Mouse (Mus musculus) urinary bladder, postnatal 14 days (tissue): Measurements from ENCODE around the gene Sucla2.

Experiments
- DNase-seq: peaks from one replicate; pipeline ENCODE4 v3.0.0; 2021; ENCODE audit warnings: low spot score

Sucla2 gene

DNA sequence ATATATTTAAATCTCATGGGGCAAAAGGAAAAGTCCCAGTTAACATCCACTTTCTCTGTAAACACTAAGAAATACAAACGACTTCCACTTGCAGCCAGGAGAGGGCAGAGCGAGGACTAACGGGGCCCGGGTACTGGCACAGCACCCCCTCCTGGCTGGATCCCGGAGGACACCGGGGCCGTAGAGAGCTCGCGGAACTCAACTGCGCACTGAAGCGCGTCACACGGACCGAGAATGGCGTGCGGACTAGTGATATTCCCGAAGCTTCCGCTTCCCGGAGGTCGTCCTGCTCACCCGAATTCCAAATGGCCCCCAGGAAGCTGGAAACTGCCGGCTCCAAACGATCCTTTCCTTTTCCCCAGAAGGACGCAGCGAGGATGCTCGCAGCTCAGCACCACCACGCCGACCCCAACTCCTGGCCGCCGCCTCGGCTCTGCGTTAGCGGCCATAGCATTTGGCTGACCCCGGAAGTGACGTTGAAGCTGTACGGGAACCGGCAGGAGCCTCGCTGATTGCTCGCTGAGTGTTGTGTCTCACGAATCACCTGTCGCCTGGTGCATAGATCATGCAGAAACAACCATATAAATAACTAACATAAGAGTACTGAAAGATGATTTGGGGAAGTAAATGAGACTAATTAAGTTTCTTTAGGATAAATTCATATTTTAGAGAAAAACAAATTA is at the start of gene Sucla2:
Gene Sucla2, plus strand, starts transcription at position 554 of the 683 bp plus-strand sequence.
- peak; percentile 95 for DNase-seq

DNA sequence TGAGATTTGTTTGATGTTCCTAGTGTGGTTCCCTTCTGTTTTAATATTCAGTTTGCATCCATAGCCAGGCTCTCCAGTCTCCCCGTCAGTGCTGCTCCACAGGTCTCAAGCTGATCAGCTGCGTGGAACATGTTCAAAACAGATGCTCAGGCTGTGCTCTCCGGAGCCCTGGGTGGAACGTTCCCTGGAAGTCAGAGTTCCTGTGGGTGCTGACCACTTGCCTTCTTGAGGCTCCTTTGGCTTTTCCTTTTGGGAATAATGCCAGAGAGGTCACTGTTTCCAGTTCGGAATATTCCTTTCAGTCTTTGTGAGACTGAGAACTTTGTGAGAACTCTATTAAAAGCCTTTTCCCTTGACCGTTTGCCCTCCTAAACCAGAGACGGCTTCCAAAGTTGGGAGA is 49.6 kb upstream of the Sucla2 start:
- DNase-seq: no peak

DNA sequence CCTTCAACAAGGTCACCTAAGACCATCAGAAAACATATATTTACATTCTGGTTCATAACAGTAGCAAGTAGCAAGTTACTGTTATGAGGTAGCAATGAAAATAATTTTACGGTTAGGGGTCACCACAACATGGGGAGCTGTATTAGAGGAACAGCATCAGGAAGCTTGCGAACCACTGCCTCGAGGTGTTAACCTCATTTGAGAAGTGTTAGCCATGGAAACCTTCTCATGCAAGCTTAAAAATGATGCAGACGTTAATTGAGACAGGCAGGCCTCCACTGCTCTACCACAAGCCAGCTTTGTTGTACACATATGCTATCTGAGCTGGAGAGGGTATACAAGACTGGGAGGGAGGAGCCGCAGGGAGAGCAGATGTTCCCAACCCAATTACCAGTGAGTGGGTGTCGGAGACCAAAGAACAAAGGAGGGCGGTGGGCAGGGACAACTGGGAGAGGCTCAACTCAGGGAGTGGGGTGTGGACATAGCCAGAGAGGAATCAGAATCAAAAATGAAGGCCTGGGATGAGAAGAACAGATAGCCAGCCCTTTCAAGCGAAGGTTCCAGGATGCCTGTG is 48.7 kb upstream of the Sucla2 start:
- DNase-seq: no peak

- DNase-seq: no peak
Measured at GRCm38 (mm10) chr14:73477077-73477476, 48.0 kb upstream of the Sucla2 start.

DNA sequence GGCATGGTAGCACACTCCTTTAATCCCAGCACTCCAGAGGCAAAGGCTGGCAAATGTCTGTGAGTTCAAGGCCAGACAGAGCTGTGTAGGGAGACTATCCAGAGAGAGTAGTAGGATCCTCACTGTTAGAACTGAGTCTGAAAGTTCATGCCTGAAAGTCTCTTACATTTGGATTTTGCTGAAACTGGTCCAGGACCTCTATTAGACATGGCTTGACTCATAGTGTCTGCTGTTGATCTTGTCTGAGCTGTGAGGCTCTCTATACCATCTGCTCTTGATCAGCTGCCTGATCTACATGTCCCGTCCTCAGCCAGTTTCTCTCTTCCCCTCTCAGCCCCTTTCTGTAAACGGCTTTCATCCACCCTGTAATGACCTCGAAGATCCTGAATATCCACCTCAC is 46.8 kb upstream of the Sucla2 start:
- DNase-seq: no peak

- no peak for DNase-seq
Measured at GRCm38 (mm10) chr14:73479771-73480170, 45.3 kb upstream of the Sucla2 start.

DNA sequence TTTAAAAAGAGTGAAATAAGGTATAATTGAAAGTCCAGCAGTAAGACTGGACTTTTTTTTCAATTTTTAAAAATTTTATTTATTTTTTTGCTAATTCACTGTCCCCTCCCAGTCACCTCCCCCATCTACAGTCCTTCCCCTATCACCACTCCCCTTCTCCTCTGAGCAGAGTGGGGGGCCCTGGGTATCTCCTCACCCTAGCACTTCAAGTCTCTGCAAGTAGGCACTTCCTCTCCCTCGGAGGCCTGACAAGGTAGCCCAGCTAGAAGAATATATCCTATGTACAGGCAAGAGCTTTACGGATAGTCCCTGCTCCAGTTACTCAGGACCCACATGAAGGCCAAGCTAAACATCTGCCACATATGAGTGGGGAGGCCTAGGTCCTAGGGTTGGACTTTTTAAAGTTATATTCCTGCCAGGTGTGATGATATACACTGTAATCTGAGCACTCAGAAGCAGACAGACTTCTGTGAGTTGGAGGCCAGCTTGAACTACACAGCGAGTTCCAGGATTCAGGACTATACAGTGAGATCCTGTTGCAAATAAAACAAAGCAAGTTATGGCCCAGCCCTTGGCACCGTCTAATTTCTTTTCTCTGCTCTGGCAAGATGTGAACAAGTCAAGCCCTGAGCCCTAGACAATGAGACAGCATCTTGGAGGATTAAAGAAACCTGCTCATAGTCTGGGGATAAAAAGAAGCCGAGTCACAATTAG is 41.4 kb upstream of the Sucla2 start:
- no peak for DNase-seq

GRCm38 (mm10) chr14:73484366-73485110 is 40.6 kb upstream of the Sucla2 start:
- no peak for DNase-seq

- DNase-seq: no peak
Measured at GRCm38 (mm10) chr14:73486641-73487040, 38.5 kb upstream of the Sucla2 start.

- DNase-seq: no peak
Measured at GRCm38 (mm10) chr14:73493356-73493755, 31.8 kb upstream of the Sucla2 start.

- DNase-seq: no peak
Measured at GRCm38 (mm10) chr14:73494122-73494521, 31.0 kb upstream of the Sucla2 start.

DNA sequence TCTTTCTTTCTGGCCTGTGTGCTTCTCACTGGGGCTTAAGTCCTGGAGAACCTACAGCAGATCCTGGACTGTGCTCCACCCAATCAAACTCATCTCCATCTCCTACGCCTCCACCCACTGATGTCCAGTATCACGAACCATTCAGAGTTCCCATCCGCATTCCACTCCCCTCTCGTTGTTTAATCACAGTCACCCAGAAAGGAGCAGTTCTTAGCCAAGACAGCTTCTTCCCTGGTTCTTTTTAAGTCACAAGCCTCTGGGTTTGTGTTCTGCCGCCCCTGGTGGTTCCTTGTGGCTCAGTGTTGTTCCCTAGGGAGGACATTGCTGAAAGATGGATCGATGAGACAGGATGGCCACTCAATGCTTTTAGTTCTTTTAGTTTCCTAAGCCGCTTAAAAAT is 29.4 kb upstream of the Sucla2 start:
- DNase-seq: no peak

DNA sequence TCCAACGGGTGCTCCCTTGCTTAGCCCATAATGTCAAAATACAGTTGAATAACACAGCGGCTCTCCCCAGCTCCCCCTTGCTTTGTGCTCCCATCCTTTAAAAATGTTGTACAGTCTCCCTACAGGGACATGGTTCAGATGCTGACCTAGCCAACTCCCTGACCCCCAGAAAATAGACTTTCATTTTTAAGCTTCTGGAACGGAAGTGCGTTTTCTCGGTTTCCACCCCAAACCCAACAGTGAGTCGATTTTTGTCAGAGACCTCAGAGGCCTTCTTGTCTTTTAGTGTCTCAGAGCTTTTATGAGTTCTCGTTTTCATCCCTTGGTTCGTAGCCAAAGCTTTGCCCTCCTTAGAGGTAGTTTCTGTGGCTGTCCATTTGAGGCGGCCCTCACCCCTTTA is 23.8 kb upstream of the Sucla2 start:
- no peak for DNase-seq

DNA sequence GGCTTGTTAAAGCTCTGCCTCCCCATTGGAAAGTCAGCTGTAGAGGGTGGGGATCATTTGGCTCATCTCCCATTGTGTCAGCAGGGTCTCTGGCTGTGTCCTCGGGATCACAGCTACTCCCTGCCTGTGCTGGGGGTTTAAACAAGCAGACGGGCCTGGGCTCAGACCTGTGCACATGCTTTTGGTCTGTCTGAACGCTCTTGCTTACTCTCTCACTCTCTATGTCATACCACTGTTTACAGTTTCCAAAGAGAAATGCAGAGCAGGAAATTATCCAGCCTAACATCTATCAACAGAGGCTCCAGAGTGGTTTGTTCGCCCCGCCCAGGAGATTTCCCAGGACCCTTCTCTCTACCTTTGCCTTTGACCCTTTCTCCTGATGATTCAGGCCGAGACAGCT is 23.4 kb upstream of the Sucla2 start:
- DNase-seq: peak; percentile 32

- DNase-seq: peak; percentile 38
Measured at GRCm38 (mm10) chr14:73502591-73503184, 22.4 kb upstream of the Sucla2 start.

GRCm38 (mm10) chr14:73503237-73503933 is 21.7 kb upstream of the Sucla2 start:
- DNase-seq: no peak

DNA sequence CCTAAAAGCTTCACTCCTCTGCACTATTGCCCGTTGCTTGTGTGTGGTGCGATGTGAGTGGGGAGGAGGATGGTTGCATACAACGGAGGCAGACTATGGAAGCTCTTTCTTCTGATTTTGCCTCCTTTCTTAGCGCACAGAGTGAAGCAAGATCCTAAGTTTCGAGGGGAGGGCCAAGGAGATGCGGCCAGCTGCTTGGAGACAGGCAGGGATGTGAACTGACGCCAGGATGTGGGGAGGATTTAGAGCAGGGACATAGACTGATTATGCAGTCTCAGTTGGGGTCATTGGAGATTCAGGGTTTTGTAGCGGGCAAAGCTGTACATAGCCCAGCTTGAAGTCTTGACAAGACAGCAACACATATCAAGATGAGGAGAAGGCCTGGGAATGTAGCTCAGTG is 18.8 kb upstream of the Sucla2 start:
- DNase-seq: no peak

GRCm38 (mm10) chr14:73507200-73507599 is 17.9 kb upstream of the Sucla2 start:
- no peak for DNase-seq

- DNase-seq: peak; percentile 33
Measured at GRCm38 (mm10) chr14:73507702-73508376, 17.3 kb upstream of the Sucla2 start.

DNA sequence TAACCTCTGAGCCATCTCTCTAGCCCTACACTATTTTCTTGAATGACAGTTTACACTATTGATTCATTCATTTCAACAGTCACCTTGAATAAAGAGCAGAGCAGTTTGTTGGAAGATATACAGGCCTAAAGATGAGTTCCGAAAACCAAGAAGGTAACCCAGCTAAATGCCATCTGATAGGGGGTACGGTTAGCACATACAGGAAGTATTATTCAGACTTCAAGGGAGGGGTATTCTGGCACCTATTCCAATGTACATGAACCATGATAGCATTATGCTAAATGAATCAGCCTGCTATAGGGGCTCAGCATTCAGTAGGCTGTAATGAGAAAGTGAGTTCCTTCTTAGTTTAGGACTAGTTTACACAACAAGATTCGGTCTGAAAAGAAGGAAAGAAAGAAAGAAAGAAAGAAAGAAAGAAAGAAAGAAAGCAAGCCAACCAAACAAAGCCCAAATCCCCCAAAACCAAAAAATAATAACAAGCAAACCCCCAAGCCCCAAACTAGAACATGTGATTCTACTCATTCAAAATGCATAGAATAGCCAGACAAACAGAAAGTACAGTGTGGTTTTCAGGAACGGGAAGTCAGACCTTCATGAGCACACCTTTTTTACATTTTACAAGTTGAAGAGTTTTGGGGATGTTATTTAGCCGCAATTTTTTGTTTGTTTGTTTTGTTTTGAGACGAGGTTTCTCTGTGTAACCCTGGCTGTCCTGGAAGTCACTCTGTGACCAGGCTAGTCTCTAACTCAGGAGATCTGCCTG is 16.3 kb upstream of the Sucla2 start:
- DNase-seq: no peak
